Mouse (Mus musculus) midbrain, postnatal 0 days (tissue): ENCODE results near the gene Arid5a. TPM values are rescaled to one million over a fixed set of nuclear protein-coding genes. Genes with fewer than 3 reads are reported as not detected.

ENCODE experiments used
- ATAC-seq: fragments of 200-750 bp; cut with Nextera tagmentation; 2 replicates; pipeline ENCODE4 v1.8.0; 2017; ENCODE audit warnings: moderate number of reproducible peaks, mild to moderate bottlenecking, moderate TSS enrichment, moderate library complexity; ENCODE audit not compliant: low FRiP score
- DNase-seq: peaks from one replicate; pipeline ENCODE4 v3.0.0-alpha.2; 2015; ENCODE audit warnings: low spot score
- H3K27ac ChIP-seq: fragments of 300-500 bp; sonication (generic); 2 replicates; pipeline ENCODE4 v1.5.1; 2014; ENCODE audit warnings: low read depth, mild to moderate bottlenecking, low read length, mixed read lengths
- H3K27me3 ChIP-seq: fragments of 300-500 bp; sonication (generic); 2 replicates; pipeline ENCODE4 v1.6.1; 2014; ENCODE audit warnings: low read length, control low read depth, mixed read lengths; ENCODE audit not compliant: insufficient read depth
- H3K36me3 ChIP-seq: fragments of 300-500 bp; sonication (generic); 2 replicates; pipeline ENCODE4 v1.6.1; 2014; ENCODE audit warnings: low read length, control low read depth, mixed read lengths; ENCODE audit not compliant: insufficient read depth
- H3K4me1 ChIP-seq: fragments of 300-500 bp; sonication (generic); 2 replicates; pipeline ENCODE4 v1.6.1; 2014; ENCODE audit warnings: mild to moderate bottlenecking, control low read depth, antibody characterized with exemption, low read length, mixed read lengths; ENCODE audit not compliant: insufficient read depth
- H3K4me2 ChIP-seq: fragments of 300-500 bp; sonication (generic); 2 replicates; pipeline ENCODE4 v1.6.1; 2014; ENCODE audit warnings: low read depth, mild to moderate bottlenecking, low read length, mixed read lengths; ENCODE audit not compliant: poor library complexity, severe bottlenecking
- H3K4me3 ChIP-seq: fragments of 300-500 bp; sonication (generic); 2 replicates; pipeline ENCODE4 v1.5.1; 2014; ENCODE audit warnings: low read depth, mild to moderate bottlenecking, low read length, moderate library complexity
- H3K9ac ChIP-seq: fragments of 300-500 bp; sonication (generic); replicated peaks from 2 replicates; pipeline ENCODE4 v1.6.1; 2014; ENCODE audit warnings: mild to moderate bottlenecking, low read length, moderate library complexity, mixed read lengths; ENCODE audit not compliant: poor library complexity, severe bottlenecking
- H3K9me3 ChIP-seq: fragments of 300-500 bp; sonication (generic); 2 replicates; pipeline ENCODE4 v1.6.1; 2016; ENCODE audit warnings: low read length, control low read depth
- CTCF ChIP-seq: IDR thresholded peaks from 2 replicates; pipeline ENCODE4 v1.5.1; 2016; ENCODE audit warnings: antibody characterized with exemption, mild to moderate bottlenecking
- WGBS: fragments of 180-500 bp; shearing (Covaris S2); extraction: QIAGEN DNeasy Blood & Tissue Kit; methylation state at CpG from one replicate; pipeline ENCODE4 v1.1.7; 2014; 5-methylcytosine and 5-hydroxymethylcytosine counted together
- polyA plus RNA-seq: library from polyadenylated mRNA; unstranded; fragments of >200 nt; fragmentation: Nextera tagmentation; extraction: Ambion mirVana; gene quantifications from 2 replicates; pipeline ENCODE4 v1.2.1, GENCODE M21; 2015
- total RNA-seq: library from RNA; depleted of rRNA; stranded (reverse); fragments of >200 nt; gene quantifications from 2 replicates; pipeline ENCODE4 v1.2.3, GENCODE M21; 2014

The Arid5a gene
- total and polyA plus RNA-seq, 2 experiments from 2014 or later, result 3.4 to 5.4 TPM

- Histone ChIP-seq H3K27me3 (no peaks in the 10 kb centered on the region), H3K36me3 (peaks cover 12% of the 10 kb centered on the region; the same call in 1 of the 2 replicates), H3K4me2 (no peak overlapping the region), H3K9me3 (no peaks in the 10 kb centered on the region), H3K9ac (no peak overlapping the region), H3K4me3 (no peak overlapping the region), H3K27ac (no peak overlapping the region), H3K4me1 (no peaks in the 10 kb centered on the region)
- ATAC-seq, result peak; percentile 52; the same call in 1 of the 2 replicates
- 47% methylated on average over 8 of the region's 8 CpGs for WGBS
- peak; percentile 80 for DNase-seq
- TF ChIP-seq CTCF, result peak; percentile 79
These were observed 16.4 kb downstream of the Arid5a start for GRCm38 (mm10) chr1:36323746-36324448.

GRCm38 (mm10) chr1:36325900-36326321 lies 18.4 kb downstream of the Arid5a start:
- no peak for DNase-seq

DNA sequence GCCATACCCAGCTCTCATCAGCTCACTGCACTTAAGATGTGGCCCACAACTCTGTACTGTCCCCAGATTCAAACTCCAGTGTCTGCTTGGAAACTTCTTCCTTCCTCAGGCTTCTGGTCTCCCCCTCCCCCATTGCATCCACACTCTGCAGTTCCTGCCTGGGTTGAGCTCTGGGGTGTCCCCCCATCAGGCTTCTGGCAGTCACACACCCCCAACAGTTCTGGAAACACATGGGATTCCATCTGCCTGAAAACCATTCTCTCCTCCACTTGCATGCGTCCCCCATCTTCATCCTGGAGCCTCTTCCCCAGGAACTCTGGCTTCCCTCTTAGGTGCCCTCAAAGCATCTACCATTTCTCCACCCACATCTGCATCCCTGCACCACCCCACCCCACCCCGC lies 19.3 kb downstream of the Arid5a start:
- no peaks in the 10 kb centered on the region for H3K27me3 ChIP-seq
- ATAC-seq (no peak), DNase-seq (no peak)
- 93% methylated on average over 2 of the region's 2 CpGs for WGBS
- H3K4me1 ChIP-seq, result no peaks in the 10 kb centered on the region
- H3K4me2 ChIP-seq, result no peak overlapping the region
- H3K9ac ChIP-seq, result no peak overlapping the region
- no peaks in the 10 kb centered on the region for H3K9me3 ChIP-seq
- peaks cover 13% of the 10 kb centered on the region for H3K36me3 ChIP-seq
- no peak for TF ChIP-seq CTCF
- H3K27ac ChIP-seq, result no peak overlapping the region
- no peak overlapping the region for H3K4me3 ChIP-seq

More at GRCm38 (mm10) chr1:36325900-36326321, 18.4 kb downstream of the Arid5a start:
- Histone ChIP-seq H3K27me3 (no peaks in the 10 kb centered on the region), H3K4me3 (no peak overlapping the region), H3K27ac (no peak overlapping the region), H3K36me3 (peaks cover 14% of the 10 kb centered on the region), H3K9me3 (no peaks in the 10 kb centered on the region), H3K4me1 (no peaks in the 10 kb centered on the region), H3K9ac (no peak overlapping the region), H3K4me2 (no peak overlapping the region)
- WGBS, result 98% methylated on average over 2 of the region's 2 CpGs
- no peak for ATAC-seq
- no peak for TF ChIP-seq CTCF

DNA sequence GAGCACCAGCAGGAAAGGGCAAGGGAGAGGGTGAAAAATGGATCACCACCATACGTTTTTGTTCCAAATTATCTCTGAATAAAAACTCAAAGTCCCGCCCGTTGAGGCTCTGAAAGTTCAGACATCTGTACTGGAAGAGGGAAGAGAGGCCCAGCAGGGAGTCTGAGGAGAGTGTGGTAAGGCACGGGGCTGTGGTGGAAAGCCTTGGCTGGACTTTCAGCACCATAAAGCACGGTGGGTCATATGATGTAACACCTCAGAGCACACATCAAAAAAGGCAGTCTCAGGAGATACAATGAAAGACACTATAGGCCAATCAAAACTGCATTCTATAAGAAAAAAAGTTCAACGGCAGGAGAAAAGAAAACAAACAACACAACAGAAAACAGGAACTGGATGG lies 24.2 kb downstream of the Arid5a start:
- H3K9ac ChIP-seq, result no peak overlapping the region
- DNase-seq (no peak), ATAC-seq (no peak)
- no peak overlapping the region for H3K4me2 ChIP-seq
- WGBS, result 77% methylated on average over 6 of the region's 6 CpGs
- H3K27me3 ChIP-seq, result no peaks in the 10 kb centered on the region
- TF ChIP-seq CTCF, result no peak
- no peak overlapping the region for H3K27ac ChIP-seq
- H3K9me3 ChIP-seq, result no peaks in the 10 kb centered on the region
- peaks cover 30% of the 10 kb centered on the region for H3K36me3 ChIP-seq
- no peaks in the 10 kb centered on the region for H3K4me1 ChIP-seq
- H3K4me3 ChIP-seq, result no peak overlapping the region

GRCm38 (mm10) chr1:36332955-36333887 lies 25.7 kb downstream of the Arid5a start:
- WGBS, result 86% methylated on average over 14 of the region's 14 CpGs
- no peaks in the 10 kb centered on the region for H3K4me1 ChIP-seq

DNA sequence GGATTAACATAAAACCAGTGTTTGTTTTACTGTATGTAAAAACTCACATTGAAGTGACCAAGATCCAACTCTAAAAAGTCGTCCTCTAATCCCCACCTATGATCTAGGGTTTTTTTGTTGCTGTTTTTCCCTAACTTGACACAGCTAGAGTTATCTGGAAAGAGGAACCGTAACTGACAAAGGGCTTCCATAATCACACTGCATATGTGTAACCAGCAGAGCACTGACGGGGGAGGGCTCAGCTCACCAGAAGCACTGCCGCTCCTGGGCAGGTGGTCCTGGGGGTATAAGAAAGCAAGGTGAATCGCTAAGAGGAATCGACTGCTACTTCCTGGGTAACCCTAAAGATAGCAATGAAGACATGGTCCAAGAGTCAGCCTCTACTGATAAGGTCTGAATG lies 35.0 kb downstream of the Arid5a start:
- Histone ChIP-seq H3K4me1 (no peaks in the 10 kb centered on the region), H3K27me3 (no peaks in the 10 kb centered on the region), H3K9ac (no peak overlapping the region), H3K36me3 (peaks cover 91% of the 10 kb centered on the region), H3K4me3 (no peak overlapping the region), H3K4me2 (no peak overlapping the region), H3K27ac (no peak overlapping the region), H3K9me3 (no peaks in the 10 kb centered on the region)
- no peak for DNase-seq
- no peak for ATAC-seq
- WGBS, result 94% methylated on average over 6 of the region's 6 CpGs
- TF ChIP-seq CTCF, result no peak

More at GRCm38 (mm10) chr1:36332955-36333887, 25.7 kb downstream of the Arid5a start:
- Histone ChIP-seq H3K27me3 (no peaks in the 10 kb centered on the region), H3K4me3 (no peak overlapping the region), H3K36me3 (peaks cover 38% of the 10 kb centered on the region), H3K4me2 (no peak overlapping the region), H3K9ac (no peak overlapping the region), H3K9me3 (no peaks in the 10 kb centered on the region), H3K27ac (no peak overlapping the region)
- ATAC-seq, result no peak
- no peak for TF ChIP-seq CTCF
- DNase-seq, result no peak
